Mouse (Mus musculus) erythroblast, embryonic 14.5 days (primary cell): ENCODE data around the gene Apaf1.

Experiments
- GATA1 ChIP-seq: IDR thresholded peaks from 2 replicates; pipeline ENCODE4 v1.6.1; 2012; ENCODE audit warnings: low read length, inconsistent platforms, mixed read lengths
- TAL1 ChIP-seq: IDR thresholded peaks from 3 replicates; pipeline ENCODE4 v1.6.1; 2012; ENCODE audit warnings: low read length, inconsistent platforms, mixed read lengths

GRCm38 (mm10) chr10:90960374-90960773 lies 122.2 kb downstream of the Apaf1 start:
- TF ChIP-seq TAL1 (no peak), GATA1 (no peak)
